Mouse (Mus musculus) cerebellum, adult 2 months (tissue): Measurements from ENCODE around the gene Pon3.

Experiments used
- CTCF ChIP-seq: fragments of 200-500 bp; IDR thresholded peaks from 2 replicates; pipeline ENCODE4 v1.5.1; 2011; ENCODE audit warnings: low read depth, mild to moderate bottlenecking, control low read depth, low read length, moderate library complexity, borderline replicate concordance; ENCODE audit not compliant: insufficient read depth
- POLR2A ChIP-seq: fragments of 200-500 bp; IDR thresholded peaks from 2 replicates; pipeline ENCODE4 v1.6.1; 2011; ENCODE audit warnings: low read length, control low read depth, borderline replicate concordance; ENCODE audit not compliant: insufficient read depth

DNA sequence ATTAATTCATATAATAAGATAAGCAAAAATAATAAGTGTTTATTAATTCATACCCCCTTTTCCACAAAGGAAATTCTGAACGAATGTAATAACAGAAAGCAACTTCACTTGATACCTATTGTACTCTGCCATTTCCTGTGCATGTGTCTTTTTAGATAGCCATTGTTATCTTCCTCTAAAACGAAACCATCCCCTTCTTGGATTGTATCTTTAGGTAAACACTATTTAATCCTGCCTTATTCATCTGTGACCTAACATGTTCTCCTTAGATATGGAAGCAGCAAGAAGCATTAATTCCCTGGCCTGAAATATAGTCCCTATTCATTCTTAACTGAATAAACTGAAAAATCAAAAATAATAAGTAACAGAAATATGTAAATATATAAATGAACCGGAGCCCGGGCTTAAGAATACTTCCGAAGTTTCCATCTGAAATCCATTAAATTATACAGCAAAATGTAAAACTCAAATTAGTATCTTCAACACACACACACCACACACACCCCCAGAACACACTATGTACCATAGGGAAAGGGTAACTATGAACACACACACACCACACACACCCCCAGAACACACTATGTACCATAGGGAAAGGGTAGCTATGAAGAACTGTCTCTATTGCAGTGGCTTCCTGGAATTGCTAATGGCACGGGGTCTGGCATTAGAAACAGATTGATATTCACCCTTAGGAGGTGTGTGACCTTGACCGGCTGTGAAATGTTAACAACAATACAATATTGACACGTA is 7.3 kb upstream of the Pon3 start:
- TF ChIP-seq CTCF, result no peak
- TF ChIP-seq POLR2A, result no peak
